Mouse (Mus musculus): Measurements from ENCODE around the gene AC129217.1. TPM values are rescaled to one million over a fixed set of nuclear protein-coding genes. Genes with fewer than 3 reads are reported as not detected.

The AC129217.1 gene
- polyA plus RNA-seq, 1 experiment from 2014 or later = not detected

- WGBS = 77% methylated on average over 5 of the region's 5 CpGs
- no peak overlapping the region; the same call in 1 of the 2 replicates for H3K27ac ChIP-seq (replicated peaks; ENCODE audit: low read depth, low read length)
- H3K36me3 ChIP-seq (ENCODE audit: control insufficient read depth, insufficient read depth, low read length) = peaks cover 13% of the 10 kb centered on the region
- 0 out of 2 replicates have a peak, but pooled peaks cover 4% of the 10 kb centered on the region for H3K4me1 ChIP-seq (ENCODE audit: control insufficient read depth, insufficient read depth, low read length)
- no peak for DNase-seq (ENCODE audit: low spot score)
- no peaks in the 10 kb centered on the region for H3K9me3 ChIP-seq (ENCODE audit: control insufficient read depth, low read length)
- no peak overlapping the region for H3K9ac ChIP-seq (ENCODE audit: low read length)
- H3K4me3 ChIP-seq (ENCODE audit: low read depth, low read length) = no peak overlapping the region
- no peak for ATAC-seq (ENCODE audit: insufficient number of reproducible peaks, low FRiP score, low TSS enrichment, low read depth)
- no peak overlapping the region for H3K4me2 ChIP-seq (ENCODE audit: low read depth, severe bottlenecking)
- no peaks in the 10 kb centered on the region for H3K27me3 ChIP-seq (ENCODE audit: control insufficient read depth, insufficient read depth, low read length)
Observed at GRCm38 (mm10) chr19:8848356-8848755, 18.8 kb downstream of the AC129217.1 start.

GRCm38 (mm10) chr19:8850402-8850901, 20.9 kb downstream of the AC129217.1 start, which contains the start of gene Lrrn4cl:
Lrrn4cl (plus strand) TSS chr19:8850768.
- H3K36me3 ChIP-seq (ENCODE audit: control insufficient read depth, insufficient read depth, low read length) = peaks cover 13% of the 10 kb centered on the region
- 16% methylated on average over 7 of the region's 7 CpGs for WGBS
- 0 out of 2 replicates have a peak, but pooled peaks cover 4% of the 10 kb centered on the region for H3K4me1 ChIP-seq (ENCODE audit: control insufficient read depth, insufficient read depth, low read length)
- H3K27ac ChIP-seq (replicated peaks; ENCODE audit: low read depth, low read length) = no peak within 1 kb of the TSS
- no peaks in the 10 kb centered on the region for H3K27me3 ChIP-seq (ENCODE audit: control insufficient read depth, insufficient read depth, low read length)
- H3K4me2 ChIP-seq (ENCODE audit: low read depth, severe bottlenecking) = no peak within 1 kb of the TSS
- no peak within 1 kb of the TSS for H3K9ac ChIP-seq (ENCODE audit: low read length)
- ATAC-seq (ENCODE audit: insufficient number of reproducible peaks, low FRiP score, low TSS enrichment, low read depth) (no peak), DNase-seq (ENCODE audit: low spot score) (no peak)
- no peaks in the 10 kb centered on the region for H3K9me3 ChIP-seq (ENCODE audit: control insufficient read depth, low read length)
- H3K4me3 ChIP-seq (ENCODE audit: low read depth, low read length) = no peak within 1 kb of the TSS

GRCm38 (mm10) chr19:8851639-8852038, 22.1 kb downstream of the AC129217.1 start:
- H3K36me3 ChIP-seq (ENCODE audit: control insufficient read depth, insufficient read depth, low read length) = peaks cover 8% of the 10 kb centered on the region
- H3K27me3 ChIP-seq (ENCODE audit: control insufficient read depth, insufficient read depth, low read length) = no peaks in the 10 kb centered on the region
- no peak overlapping the region for H3K4me3 ChIP-seq (ENCODE audit: low read depth, low read length)
- H3K9me3 ChIP-seq (ENCODE audit: control insufficient read depth, low read length) = no peaks in the 10 kb centered on the region
- ATAC-seq (ENCODE audit: insufficient number of reproducible peaks, low FRiP score, low TSS enrichment, low read depth) (no peak), DNase-seq (ENCODE audit: low spot score) (no peak)
- 52% methylated on average over 7 of the region's 7 CpGs for WGBS
- H3K27ac ChIP-seq (replicated peaks; ENCODE audit: low read depth, low read length) = no peak overlapping the region
- no peak overlapping the region for H3K4me2 ChIP-seq (ENCODE audit: low read depth, severe bottlenecking)
- no peak overlapping the region for H3K9ac ChIP-seq (ENCODE audit: low read length)
- 0 out of 2 replicates have a peak, but pooled peaks cover 4% of the 10 kb centered on the region for H3K4me1 ChIP-seq (ENCODE audit: control insufficient read depth, insufficient read depth, low read length)

GRCm38 (mm10) chr19:8852236-8852928, 22.8 kb downstream of the AC129217.1 start:
- H3K4me1 ChIP-seq (ENCODE audit: control insufficient read depth, insufficient read depth, low read length) = 0 out of 2 replicates have a peak, but pooled peaks cover 4% of the 10 kb centered on the region
- no peaks in the 10 kb centered on the region for H3K9me3 ChIP-seq (ENCODE audit: control insufficient read depth, low read length)
- ATAC-seq (ENCODE audit: insufficient number of reproducible peaks, low FRiP score, low TSS enrichment, low read depth) (no peak), DNase-seq (ENCODE audit: low spot score) (no peak)
- WGBS = 54% methylated on average over 10 of the region's 10 CpGs
- no peak overlapping the region for H3K4me2 ChIP-seq (ENCODE audit: low read depth, severe bottlenecking)
- H3K36me3 ChIP-seq (ENCODE audit: control insufficient read depth, insufficient read depth, low read length) = peaks cover 6% of the 10 kb centered on the region
- no peak overlapping the region for H3K4me3 ChIP-seq (ENCODE audit: low read depth, low read length)
- H3K27me3 ChIP-seq (ENCODE audit: control insufficient read depth, insufficient read depth, low read length) = no peaks in the 10 kb centered on the region
- H3K9ac ChIP-seq (ENCODE audit: low read length) = no peak overlapping the region; the same call in 1 of the 2 replicates
- no peak overlapping the region for H3K27ac ChIP-seq (replicated peaks; ENCODE audit: low read depth, low read length)

- no peaks in the 10 kb centered on the region for H3K9me3 ChIP-seq (ENCODE audit: control insufficient read depth, low read length)
- 0 out of 2 replicates have a peak, but pooled peaks cover 4% of the 10 kb centered on the region for H3K4me1 ChIP-seq (ENCODE audit: control insufficient read depth, insufficient read depth, low read length)
- H3K27me3 ChIP-seq (ENCODE audit: control insufficient read depth, insufficient read depth, low read length) = no peaks in the 10 kb centered on the region
Observed at GRCm38 (mm10) chr19:8853117-8853516, 23.5 kb downstream of the AC129217.1 start.

GRCm38 (mm10) chr19:8857689-8858088, 28.1 kb downstream of the AC129217.1 start:
- H3K4me1 ChIP-seq (ENCODE audit: control insufficient read depth, insufficient read depth, low read length) = no peaks in the 10 kb centered on the region
- H3K9ac ChIP-seq (ENCODE audit: low read length) = no peak overlapping the region
- ATAC-seq (ENCODE audit: insufficient number of reproducible peaks, low FRiP score, low TSS enrichment, low read depth) (no peak), DNase-seq (ENCODE audit: low spot score) (peak; percentile 45)
- no peak overlapping the region for H3K4me2 ChIP-seq (ENCODE audit: low read depth, severe bottlenecking)
- 39% methylated on average over 4 of the region's 4 CpGs for WGBS
- H3K9me3 ChIP-seq (ENCODE audit: control insufficient read depth, low read length) = no peaks in the 10 kb centered on the region
- H3K4me3 ChIP-seq (ENCODE audit: low read depth, low read length) = no peak overlapping the region
- H3K36me3 ChIP-seq (ENCODE audit: control insufficient read depth, insufficient read depth, low read length) = no peaks in the 10 kb centered on the region
- no peak overlapping the region for H3K27ac ChIP-seq (replicated peaks; ENCODE audit: low read depth, low read length)
- no peaks in the 10 kb centered on the region for H3K27me3 ChIP-seq (ENCODE audit: control insufficient read depth, insufficient read depth, low read length)

More at GRCm38 (mm10) chr19:8853117-8853516, 23.5 kb downstream of the AC129217.1 start:
- 88% methylated on average over 3 of the region's 3 CpGs for WGBS
- no peak overlapping the region for H3K27ac ChIP-seq (replicated peaks; ENCODE audit: low read depth, low read length)
- ATAC-seq (ENCODE audit: insufficient number of reproducible peaks, low FRiP score, low TSS enrichment, low read depth) (no peak), DNase-seq (ENCODE audit: low spot score) (no peak)
- no peak overlapping the region for H3K4me2 ChIP-seq (ENCODE audit: low read depth, severe bottlenecking)
- no peak overlapping the region for H3K4me3 ChIP-seq (ENCODE audit: low read depth, low read length)
- H3K9ac ChIP-seq (ENCODE audit: low read length) = no peak overlapping the region
- H3K36me3 ChIP-seq (ENCODE audit: control insufficient read depth, insufficient read depth, low read length) = 0 out of 2 replicates have a peak, but pooled peaks cover 2% of the 10 kb centered on the region

GRCm38 (mm10) chr19:8859018-8859417, 29.4 kb downstream of the AC129217.1 start:
- Histone ChIP-seq H3K4me3 (ENCODE audit: low read depth, low read length) (no peak overlapping the region), H3K9ac (ENCODE audit: low read length) (no peak overlapping the region), H3K4me2 (ENCODE audit: low read depth, severe bottlenecking) (no peak overlapping the region), H3K36me3 (ENCODE audit: control insufficient read depth, insufficient read depth, low read length) (no peaks in the 10 kb centered on the region), H3K4me1 (ENCODE audit: control insufficient read depth, insufficient read depth, low read length) (no peaks in the 10 kb centered on the region), H3K27me3 (ENCODE audit: control insufficient read depth, insufficient read depth, low read length) (no peaks in the 10 kb centered on the region), H3K27ac (replicated peaks; ENCODE audit: low read depth, low read length) (no peak overlapping the region), H3K9me3 (ENCODE audit: control insufficient read depth, low read length) (no peaks in the 10 kb centered on the region)
- WGBS = 16% methylated on average over 1 of the region's 1 CpGs
- ATAC-seq (ENCODE audit: insufficient number of reproducible peaks, low FRiP score, low TSS enrichment, low read depth) (no peak), DNase-seq (ENCODE audit: low spot score) (no peak)

GRCm38 (mm10) chr19:8864265-8864664, 34.7 kb downstream of the AC129217.1 start:
- H3K4me1 ChIP-seq (ENCODE audit: control insufficient read depth, insufficient read depth, low read length) = no peaks in the 10 kb centered on the region
- no peak for ATAC-seq (ENCODE audit: insufficient number of reproducible peaks, low FRiP score, low TSS enrichment, low read depth)
- WGBS = 83% methylated on average over 6 of the region's 6 CpGs

More at GRCm38 (mm10) chr19:8864265-8864664, 34.7 kb downstream of the AC129217.1 start:
- H3K27me3 ChIP-seq (ENCODE audit: control insufficient read depth, insufficient read depth, low read length) = no peaks in the 10 kb centered on the region
- no peak overlapping the region for H3K27ac ChIP-seq (replicated peaks; ENCODE audit: low read depth, low read length)
- no peak overlapping the region for H3K4me2 ChIP-seq (ENCODE audit: low read depth, severe bottlenecking)
- H3K36me3 ChIP-seq (ENCODE audit: control insufficient read depth, insufficient read depth, low read length) = no peaks in the 10 kb centered on the region
- no peak for DNase-seq (ENCODE audit: low spot score)
- H3K9ac ChIP-seq (ENCODE audit: low read length) = no peak overlapping the region
- H3K9me3 ChIP-seq (ENCODE audit: control insufficient read depth, low read length) = no peaks in the 10 kb centered on the region
- H3K4me3 ChIP-seq (ENCODE audit: low read depth, low read length) = no peak overlapping the region

Measured in limb, embryonic 11.5 days (tissue).